Mouse (Mus musculus) gonadal fat pad, adult 2 months (tissue): ENCODE data around the gene Msx2. TPM values are rescaled to one million over a fixed set of nuclear protein-coding genes. Genes with fewer than 3 reads are reported as not detected.

Source experiments
- DNase-seq: peaks from one replicate; pipeline ENCODE4 v3.0.0-alpha.2; 2012; ENCODE audit warnings: low read depth
- polyA plus RNA-seq: library from polyadenylated mRNA; depleted of rRNA; stranded (reverse); fragments of >200 nt; gene quantifications from 2 replicates; pipeline ENCODE4 v1.2.3, GENCODE M21; 2012; rRNA removed

Msx2 gene
- 0.22 and 0.30 TPM in 2 replicates for polyA plus RNA-seq

DNA sequence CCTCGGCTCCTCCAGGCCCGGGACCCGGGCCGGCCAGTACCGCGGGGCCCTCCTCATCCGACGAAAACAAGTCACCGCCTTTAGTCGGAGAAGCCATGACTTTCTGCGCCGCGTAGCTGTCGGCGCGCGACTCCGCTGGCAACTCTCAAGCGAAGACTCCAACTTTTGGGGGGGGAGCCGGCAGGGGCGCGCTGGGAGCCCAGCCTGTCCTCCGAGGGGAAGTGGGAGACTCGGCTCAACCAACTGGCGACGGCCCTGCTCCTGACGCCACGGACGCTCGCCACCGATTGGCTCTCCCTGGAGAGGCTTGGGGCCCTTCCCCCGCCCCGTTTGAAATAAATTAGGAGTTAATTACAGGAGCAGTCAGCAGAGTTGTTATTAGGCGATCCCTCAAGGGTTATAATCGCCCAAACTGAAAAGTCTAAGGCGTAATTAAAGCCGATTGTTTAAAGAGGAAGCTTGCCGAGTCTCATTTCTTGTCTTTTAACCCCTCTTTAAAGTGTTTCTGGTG is at the start of gene Msx2:
Gene Msx2, minus strand, starts transcription at position 461 of the 511 bp plus-strand sequence.
- no peak for DNase-seq

DNA sequence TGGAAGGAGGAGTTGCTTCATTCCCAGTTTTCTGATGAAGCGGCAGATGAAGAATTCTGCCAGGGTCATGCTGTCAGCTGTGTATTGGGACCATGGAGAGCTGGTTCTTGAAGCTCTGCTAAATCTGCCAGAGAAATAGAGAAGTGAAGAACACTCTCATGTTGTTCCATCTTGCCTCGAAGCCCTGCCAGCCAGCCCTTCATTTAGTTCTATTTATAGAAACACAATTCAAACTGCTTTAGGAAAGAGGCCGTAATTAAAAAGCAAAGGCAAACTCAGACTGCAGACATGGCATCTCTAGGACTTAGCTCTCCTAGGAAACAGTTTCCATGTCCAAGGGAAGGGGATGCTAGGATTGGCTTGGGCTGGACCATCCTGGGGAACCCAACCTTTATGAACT is 48.6 kb upstream of the Msx2 start:
- DNase-seq = no peak

DNA sequence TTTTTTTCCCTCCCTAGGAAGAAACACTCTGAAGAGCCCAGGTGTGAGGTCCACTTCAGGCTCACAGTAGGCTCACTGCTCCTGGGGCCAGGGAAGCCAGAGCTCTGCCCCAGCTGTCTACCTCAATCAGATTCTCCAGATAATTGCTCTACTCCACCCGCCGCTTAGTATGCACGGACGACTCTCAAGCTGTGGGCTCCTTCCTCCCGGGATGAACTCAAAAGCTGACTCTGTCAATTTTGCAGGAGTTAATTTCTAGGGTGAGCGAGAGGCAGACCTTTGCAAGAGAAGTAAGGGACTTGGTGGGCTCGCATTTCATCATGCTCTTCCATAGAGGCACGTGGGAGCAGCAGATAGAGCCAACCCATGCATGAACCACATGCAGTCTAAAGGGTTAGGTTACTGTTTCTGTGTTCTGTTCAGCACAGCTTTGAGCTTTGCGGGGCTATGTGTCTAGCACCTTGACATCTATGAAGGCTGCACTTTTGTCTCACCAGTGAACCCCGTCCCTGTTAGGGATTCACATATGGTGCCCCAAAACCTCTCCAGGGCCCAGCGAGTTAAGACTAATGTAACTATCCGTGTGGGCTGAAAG is 47.6 kb upstream of the Msx2 start:
- DNase-seq = no peak

DNA sequence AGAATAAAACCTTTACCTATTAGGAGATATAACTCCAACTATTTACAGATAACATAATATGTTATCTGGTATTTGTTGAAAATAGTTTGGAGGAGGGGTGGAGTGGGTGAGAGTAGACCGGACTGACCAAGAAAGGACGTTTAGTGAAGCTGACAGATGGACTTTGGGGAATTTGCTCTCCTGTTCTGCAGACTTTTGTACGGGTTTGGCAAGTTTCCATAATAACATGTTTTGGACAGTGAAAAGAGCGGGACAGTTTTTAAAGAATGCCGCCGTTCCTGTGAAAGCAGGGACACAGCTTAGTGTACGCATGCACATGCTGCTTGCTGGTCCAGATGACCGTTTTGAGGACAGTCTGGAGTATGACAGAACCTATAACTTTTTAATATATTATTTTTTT is 46.9 kb upstream of the Msx2 start:
- no peak for DNase-seq

DNA sequence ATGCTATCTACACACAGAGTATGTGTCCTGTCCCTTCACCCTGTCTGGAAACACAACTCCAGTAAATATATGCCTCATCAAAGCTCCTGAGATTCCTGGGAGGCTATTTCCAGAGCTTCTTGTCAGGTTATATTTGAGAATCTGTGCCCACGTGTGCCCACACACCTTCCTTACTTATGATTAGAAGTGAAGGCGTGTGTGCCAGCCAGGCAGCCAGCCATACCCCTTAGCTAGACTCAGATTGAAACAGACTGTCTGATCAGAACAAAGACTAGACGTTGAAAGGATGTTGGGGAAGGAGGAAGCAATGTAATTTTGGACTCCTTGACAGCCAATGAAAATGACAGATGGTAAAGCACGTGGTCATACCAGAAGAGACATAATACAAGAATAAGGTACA is 45.4 kb upstream of the Msx2 start:
- no peak for DNase-seq

DNA sequence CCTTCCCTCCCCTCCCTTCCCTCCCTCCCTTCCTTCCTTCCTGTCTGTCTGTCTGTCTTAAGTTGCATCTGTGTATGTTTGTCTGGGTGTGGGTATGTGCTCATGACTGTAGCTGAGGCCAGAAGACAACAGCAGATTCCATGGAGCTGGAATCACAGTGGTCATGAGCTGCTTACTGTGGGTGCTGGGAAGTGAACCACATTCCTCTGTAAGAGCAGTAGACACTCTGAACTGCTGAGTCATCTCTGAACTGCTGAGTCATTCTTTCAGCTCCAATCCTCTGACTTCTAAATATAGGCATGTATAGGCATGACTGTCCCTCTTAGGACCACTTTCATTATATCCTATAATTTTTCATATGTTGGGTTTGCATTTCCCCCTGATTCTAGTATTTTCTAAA is 41.7 kb upstream of the Msx2 start:
- no peak for DNase-seq

DNA sequence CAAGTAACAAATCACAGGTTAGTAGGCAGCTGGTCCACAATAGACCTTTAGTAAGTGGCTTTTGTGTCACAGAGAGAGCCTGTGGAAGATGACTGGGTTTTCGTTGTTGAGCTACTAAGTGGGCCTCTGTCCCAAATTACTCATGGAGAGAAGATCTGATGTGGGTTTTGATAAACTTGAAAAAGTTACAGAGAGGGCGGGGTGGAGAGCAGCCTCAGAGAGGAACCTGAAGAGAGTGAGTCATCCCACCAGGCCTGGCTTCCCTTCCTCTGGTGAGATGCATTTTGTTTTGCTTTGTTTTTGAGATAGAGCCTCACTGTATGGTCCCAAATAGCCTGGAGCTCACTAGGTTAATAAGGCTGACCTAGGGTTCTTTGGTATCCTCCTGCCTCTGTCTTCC is 38.5 kb upstream of the Msx2 start:
- DNase-seq = no peak

DNA sequence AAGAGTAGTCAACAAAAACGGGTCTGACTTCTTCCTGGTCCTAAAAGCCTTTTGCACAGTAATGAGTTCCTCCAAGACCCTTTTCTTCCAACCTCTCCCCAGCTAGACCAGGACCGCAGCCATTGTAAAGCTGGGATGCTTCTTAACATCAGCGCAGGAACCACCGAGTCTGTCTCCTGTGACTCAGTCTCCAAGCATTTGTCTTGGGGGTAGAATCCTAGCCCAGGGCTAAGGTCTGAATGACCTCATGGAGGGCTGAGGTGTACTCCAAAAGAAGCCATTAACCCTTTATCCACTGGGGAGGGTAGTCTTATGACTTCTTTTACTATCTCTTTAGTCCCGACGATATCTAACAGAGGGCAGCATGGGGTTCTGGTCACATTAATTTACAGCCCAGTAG is 29.5 kb upstream of the Msx2 start:
- no peak for DNase-seq

DNA sequence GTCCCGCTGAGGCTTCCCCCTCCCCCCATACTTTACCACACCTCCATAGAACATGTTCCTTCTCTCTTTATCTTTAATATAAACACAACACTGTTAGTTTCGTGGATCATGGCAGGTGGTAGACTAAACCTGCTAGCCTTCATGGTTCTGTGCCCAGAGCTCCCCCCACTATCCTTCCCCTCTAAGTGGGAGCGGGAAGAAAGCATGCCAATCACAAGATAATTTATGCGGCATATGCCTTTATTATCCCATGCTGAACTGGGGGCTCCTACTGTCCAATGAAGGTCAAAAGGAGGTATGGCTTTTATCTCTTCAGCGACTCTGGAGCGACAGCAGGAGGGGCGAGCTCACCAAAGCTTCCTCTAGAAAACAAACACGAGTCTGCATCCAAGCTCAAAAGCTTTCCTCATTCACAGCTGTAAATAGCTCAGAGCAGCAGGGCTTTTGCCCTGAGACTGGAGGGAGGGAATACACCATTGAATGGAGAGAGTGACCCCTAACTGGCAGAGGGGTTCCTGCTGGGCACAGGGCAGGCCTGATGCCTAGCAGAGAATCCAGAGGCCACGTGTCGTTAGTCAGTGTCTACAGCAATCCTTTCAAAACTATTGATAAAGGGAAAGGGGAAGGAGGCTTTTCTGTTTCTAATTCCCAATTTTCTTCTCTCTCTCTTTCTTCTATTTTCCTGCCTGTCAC is 28.8 kb upstream of the Msx2 start:
- no peak for DNase-seq

DNA sequence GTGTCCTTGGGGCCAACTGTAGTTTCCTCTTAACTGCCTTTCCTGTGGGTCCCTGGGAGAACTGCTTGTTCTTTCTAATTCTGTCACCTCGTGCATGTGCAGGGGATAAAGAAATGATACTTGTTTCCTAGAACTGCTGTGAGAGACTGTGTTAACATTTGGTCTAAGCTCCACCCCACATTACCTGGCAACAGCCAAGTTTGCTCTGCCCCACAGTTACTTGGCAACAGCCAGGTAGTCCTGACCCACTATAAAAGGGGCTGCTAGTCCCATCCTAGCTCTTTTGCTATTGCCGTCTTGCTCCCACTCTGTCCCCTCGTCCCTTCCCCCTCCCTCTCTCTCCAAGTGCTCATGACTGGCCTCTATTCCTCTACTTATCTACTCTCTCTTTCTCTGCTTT is 28.2 kb upstream of the Msx2 start:
- DNase-seq = no peak

DNA sequence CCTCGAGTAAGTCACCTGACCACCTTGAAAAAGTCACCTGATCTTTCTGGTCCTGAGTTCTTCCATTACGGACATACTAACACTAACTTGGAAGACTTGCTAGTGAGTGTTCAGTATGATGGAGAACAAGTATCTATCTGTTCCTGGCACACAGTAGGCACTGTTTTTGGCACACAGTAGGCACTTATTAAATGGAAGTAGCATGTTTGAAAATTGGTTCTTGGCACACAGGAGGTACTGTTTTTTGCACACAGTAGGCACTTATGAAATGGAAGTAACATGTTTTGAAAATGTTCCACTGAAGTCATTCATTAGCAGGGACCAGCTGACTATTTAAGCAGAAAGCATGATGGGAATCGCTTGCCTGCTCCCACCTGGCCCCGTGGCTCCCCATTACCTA is 13.6 kb upstream of the Msx2 start:
- no peak for DNase-seq

DNA sequence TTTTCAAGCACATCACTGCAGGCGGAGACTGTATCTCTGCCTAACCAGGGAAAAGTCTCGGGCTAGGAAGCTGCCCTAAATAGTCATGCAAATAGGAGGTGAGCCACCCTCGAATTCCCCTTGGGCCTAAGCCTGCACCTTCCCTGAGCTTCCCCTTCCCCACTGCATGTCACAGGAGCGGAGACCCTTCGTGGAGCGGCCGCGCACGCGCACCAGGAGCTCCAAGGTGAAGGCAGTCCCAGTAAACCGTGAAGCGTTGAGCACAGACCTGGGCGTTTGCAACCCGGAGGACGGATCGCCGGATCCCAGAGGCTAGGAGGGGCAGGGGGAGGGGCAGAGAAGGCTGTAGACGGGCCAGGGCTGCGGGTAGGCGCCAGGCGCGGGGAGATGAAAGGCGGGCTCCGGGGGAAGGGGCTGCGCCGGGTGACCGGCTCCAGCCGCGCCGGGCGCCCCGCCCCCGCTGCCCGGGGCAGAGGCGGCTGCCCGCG is 2.9 kb upstream of the Msx2 start:
- no peak for DNase-seq

DNA sequence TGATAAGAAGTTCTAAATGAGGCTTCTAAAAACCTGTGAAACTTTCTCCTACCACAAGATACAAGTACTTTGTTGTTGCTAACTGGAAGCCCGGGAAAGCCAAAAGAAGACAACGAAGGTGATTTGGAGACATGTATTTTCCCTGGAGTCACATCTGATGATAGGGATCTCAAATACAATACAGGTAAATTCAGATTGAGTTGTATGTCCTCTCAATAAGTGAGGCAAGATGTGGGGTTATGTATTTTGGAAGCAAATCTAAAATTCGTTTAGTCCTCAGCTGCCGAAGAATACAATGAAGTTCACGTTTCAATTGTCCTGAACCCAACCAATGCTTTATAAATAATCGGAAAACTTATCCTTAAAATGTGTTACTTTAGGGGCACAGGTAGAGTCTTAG is 1.6 kb upstream of the Msx2 start:
- no peak for DNase-seq

DNA sequence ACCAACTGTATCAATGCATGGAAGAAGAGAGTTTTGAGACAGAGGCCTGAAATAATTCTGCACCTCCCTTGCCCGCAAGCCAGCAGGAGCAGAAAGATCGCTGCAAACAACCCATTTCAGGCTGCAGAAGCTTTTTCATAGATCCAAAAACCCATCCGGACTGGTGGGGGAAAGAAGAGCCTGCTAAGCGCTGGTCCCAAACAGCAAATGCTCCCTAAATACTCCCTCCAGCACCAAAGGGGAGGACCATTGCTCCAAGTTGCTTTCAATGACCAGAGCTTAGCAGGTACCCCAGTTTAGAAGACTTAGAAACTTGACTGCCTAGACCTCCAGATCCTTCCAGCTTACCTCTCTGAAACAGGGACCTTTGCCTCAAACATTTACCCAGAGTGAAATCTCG is 1.1 kb upstream of the Msx2 start:
- DNase-seq = no peak

DNA sequence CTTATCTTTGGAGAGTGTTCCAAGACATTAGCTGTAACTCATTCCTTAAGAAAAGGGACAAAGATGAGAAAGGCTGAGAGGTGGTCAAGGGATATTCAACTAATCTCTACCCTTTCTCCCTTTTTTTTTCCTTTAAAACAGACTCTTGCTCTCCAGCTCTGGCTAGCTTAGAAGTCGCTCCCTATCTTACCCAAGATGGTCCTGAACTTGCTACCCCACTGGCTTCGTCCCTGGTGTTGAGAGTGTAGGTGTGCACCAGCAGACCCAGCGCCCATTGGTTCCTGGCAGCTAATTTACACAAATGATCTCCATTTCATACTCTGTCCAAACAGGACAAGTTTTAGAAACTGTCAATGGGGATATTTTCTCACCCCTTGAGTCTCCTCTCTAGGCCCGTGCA is 417 bp upstream of the Msx2 start:
- DNase-seq = no peak

DNA sequence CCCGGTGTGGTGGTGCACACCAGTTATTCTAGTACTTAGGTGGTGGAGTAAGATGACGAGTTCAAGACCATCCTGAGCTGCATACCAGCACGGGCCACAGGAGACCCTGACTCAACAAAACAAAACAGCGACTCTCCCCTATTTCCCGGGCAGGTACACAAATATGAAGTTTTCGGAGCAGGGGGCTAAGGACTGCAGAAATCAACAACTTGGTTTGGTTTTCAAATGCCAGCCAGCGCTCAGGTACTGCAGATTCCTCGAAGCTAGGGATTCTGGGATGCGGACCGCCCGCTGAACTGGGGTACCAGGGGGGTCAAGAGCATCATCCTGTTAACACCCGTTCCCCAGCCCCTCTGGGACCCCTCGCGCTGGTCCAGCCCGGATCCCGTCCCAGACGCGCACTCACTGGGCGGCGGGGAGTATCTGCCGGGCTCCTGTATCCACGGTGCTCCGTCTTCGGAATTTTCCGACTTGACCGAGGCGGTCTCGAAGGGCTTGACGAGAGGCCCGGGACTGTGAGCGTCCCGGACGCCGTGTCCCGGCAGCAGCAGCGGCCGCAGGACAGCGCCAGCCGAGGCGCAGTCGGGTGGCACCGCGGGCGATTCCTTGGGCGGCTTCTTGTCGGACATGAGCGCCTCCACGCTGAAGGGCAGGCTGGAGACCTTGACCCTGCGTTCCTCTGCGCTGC is 804 bp downstream of the Msx2 start:
- DNase-seq = no peak

DNA sequence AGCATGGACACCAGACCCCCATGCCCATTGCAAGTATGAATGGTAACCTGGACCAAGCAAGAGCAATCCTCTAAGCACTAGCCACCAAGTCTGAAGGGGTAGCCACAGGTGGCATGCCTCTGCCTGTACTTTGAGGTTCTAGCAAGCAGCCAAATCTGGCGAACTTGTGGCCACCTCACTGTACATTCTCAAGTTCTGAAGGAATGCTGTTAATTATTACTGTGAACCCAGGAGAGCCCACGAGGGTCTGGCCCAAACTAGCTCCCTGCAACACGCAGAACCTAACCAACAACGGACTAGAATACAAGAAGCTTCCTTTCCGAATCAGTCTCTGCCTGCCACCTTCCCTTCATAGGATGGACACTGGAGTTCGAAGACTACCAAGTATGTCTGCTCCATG is 1.5 kb downstream of the Msx2 start:
- DNase-seq = no peak

DNA sequence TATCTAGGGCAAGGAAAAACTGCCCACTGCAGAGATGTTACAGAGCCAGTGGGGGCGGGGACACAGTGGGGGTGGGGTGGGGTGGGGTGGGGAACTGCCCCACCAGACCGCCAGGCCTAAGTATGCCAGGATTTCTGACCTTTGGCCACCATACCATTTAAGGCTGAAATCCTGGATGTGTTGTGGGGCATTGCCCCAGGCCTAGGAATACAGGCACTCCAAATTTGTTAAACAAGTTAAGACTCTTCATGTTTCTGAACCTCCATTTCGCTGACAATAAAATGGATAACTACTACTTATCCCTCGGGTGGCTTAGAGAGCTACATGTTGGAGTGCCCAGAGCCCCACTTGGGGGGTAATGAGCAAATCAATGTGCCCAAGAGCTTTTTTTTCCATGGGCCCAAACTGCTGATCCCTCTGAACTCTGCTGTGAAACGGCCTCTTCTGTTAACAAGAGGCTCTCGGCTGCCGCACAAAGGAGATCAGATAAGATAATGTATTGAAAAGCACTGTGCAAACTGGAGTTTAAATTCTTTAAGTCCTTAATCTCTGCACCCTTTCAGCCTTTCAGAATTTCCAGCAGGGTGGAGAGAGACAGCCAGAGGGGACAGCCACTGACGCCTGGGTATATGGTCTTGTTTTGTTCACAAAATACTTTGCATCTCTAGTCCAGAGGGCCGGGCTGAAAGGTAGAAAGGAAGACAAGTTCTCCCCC is 2.3 kb downstream of the Msx2 start:
- DNase-seq = no peak

DNA sequence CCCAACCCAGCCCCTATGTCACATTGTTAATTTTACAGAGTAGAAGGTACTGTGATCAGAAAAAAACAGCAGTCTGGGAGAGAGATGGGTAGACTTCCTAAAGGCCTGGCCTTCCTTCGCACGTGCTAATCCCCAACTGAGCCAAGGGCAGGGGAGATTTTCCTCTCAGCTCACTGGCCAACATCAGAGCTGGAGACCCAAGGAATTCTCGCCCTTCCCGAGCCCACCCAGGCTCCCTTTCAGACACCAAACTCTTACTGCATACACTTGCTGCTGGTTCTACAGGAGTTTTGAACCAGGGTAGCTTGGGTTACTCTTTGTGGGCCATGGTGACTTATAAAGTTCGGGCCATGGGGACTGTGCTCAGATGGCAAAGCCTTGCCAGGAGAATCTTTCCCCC is 3.1 kb downstream of the Msx2 start:
- DNase-seq = no peak

DNA sequence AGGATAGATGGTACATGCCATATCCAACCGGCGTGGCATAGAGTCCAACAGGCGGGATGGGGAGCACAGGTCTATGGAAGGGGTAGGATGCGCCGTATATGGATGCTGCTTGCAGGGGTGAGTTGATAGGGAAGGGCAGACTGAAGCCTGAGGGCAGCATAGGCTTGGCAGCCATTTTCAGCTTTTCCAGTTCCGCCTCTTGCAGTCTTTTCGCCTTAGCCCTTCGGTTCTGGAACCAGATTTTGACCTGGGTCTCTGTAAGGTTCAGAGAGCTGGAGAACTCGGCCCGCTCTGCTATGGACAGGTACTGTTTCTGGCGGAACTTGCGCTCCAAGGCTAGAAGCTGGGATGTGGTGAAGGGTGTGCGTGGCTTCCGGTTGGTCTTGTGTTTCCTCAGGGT is 4.7 kb downstream of the Msx2 start:
- DNase-seq = no peak

DNA sequence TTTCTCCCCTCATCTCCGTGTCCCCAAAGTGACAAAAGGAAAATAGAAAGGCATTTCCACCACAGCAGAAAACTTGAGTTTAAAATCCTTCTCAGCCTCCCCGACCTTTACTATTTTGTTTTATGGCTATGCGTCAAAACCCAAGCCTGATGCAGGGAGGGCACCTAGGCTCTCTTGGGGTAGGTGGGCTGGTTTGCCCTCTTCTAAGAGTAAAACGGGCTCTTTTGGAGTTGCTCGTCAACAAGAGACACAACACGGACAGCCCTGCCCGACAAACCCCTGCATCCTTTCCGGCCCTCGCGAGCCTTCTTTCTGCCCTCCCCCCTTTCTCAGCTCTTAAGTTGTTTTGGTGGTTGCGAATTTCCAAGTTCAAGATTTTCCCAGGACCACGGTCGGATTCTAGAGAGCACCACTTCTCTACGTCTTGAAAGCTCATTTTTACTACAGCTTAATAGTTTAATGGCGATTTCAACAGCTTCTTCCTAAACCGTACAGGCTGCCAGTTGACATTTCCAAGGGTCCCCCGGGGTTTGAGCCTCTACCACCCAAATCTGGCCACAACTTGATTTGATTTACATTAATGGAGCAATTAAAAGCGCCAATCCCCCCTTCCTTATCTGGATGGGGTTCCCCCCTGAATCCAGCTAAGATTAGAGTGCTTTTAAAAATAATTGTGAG is 6.5 kb downstream of the Msx2 start:
- no peak for DNase-seq
